Mouse (Mus musculus): Measurements from ENCODE around the gene Olfr978. TPM values are rescaled to one million over a fixed set of nuclear protein-coding genes. Genes with fewer than 3 reads are reported as not detected.
"Not testable (repeated sequence)": the region's sequence is repeated elsewhere in the genome, so short reads cannot be mapped to it uniquely, and the experiment has no call there.

Gene Olfr978
- polyA plus RNA-seq (2014; fragmentation: Nextera tagmentation; extraction: Ambion mirVana) = not detected in 2 replicates

- ATAC-seq (ENCODE audit: low FRiP score) = no peak
- H3K27me3 ChIP-seq (ENCODE audit: control insufficient read depth, insufficient read depth, low read length) = no peaks in the 10 kb centered on the region
- H3K9me3 ChIP-seq (ENCODE audit: control insufficient read depth, low read length) = no peaks in the 10 kb centered on the region
- H3K4me2 ChIP-seq = no peak within 1 kb of the TSS
- H3K27ac ChIP-seq (ENCODE audit: low read depth, low read length) = no peak within 1 kb of the TSS
- H3K4me3 ChIP-seq (ENCODE audit: low read depth, low read length) = no peak within 1 kb of the TSS
- WGBS = 85% methylated on average over 2 of the region's 2 CpGs
- H3K9ac ChIP-seq (ENCODE audit: low read length) = no peak within 1 kb of the TSS
- H3K36me3 ChIP-seq (ENCODE audit: control insufficient read depth, insufficient read depth, low read length) = no peaks in the 10 kb centered on the region
- H3K4me1 ChIP-seq (ENCODE audit: control insufficient read depth, insufficient read depth, low read length) = no peaks in the 10 kb centered on the region
- DNase-seq (ENCODE audit: low spot score, missing footprints) = no peak
Measured at GRCm38 (mm10) chr9:39991813-39992212, at the start of gene Olfr978. Olfr978 (plus strand) TSS chr9:39992113.

- Histone ChIP-seq H3K4me3 (ENCODE audit: low read depth, low read length) (no peak within 1 kb of the TSS), H3K4me2 (no peak within 1 kb of the TSS), H3K27ac (ENCODE audit: low read depth, low read length) (no peak within 1 kb of the TSS), H3K4me1 (ENCODE audit: control insufficient read depth, insufficient read depth, low read length) (no peaks in the 10 kb centered on the region), H3K27me3 (ENCODE audit: control insufficient read depth, insufficient read depth, low read length) (no peaks in the 10 kb centered on the region), H3K9me3 (ENCODE audit: control insufficient read depth, low read length) (no peaks in the 10 kb centered on the region), H3K9ac (ENCODE audit: low read length) (no peak within 1 kb of the TSS), H3K36me3 (ENCODE audit: control insufficient read depth, insufficient read depth, low read length) (no peaks in the 10 kb centered on the region)
- DNase-seq (ENCODE audit: low spot score, missing footprints) (no peak), ATAC-seq (ENCODE audit: low FRiP score) (no peak)
- WGBS = 59% methylated on average over 1 of the region's 1 CpGs
Measured at GRCm38 (mm10) chr9:39951946-39952345, 40.0 kb upstream of the Olfr978 start, which contains the start of gene Olfr975. Olfr975 (minus strand) TSS chr9:39952046.

- 74% methylated on average over 7 of the region's 9 CpGs for WGBS
- H3K36me3 ChIP-seq (ENCODE audit: control insufficient read depth, insufficient read depth, low read length); H3K27ac ChIP-seq (ENCODE audit: low read depth, low read length); H3K4me2 ChIP-seq; H3K9me3 ChIP-seq (ENCODE audit: control insufficient read depth, low read length); H3K27me3 ChIP-seq (ENCODE audit: control insufficient read depth, insufficient read depth, low read length); ATAC-seq (ENCODE audit: low FRiP score); H3K4me1 ChIP-seq (ENCODE audit: control insufficient read depth, insufficient read depth, low read length); H3K4me3 ChIP-seq (ENCODE audit: low read depth, low read length); DNase-seq (ENCODE audit: low spot score, missing footprints); H3K9ac ChIP-seq (ENCODE audit: low read length): not testable (repeated sequence)
Measured at GRCm38 (mm10) chr9:39961033-39961432, 30.9 kb upstream of the Olfr978 start, which contains the start of gene Olfr976. Olfr976 (minus strand) TSS chr9:39961133.

GRCm38 (mm10) chr9:39976581-39977145 is 15.2 kb upstream of the Olfr978 start:
- not testable (repeated sequence) for H3K27me3 ChIP-seq (ENCODE audit: control insufficient read depth, insufficient read depth, low read length); H3K4me2 ChIP-seq; H3K9me3 ChIP-seq (ENCODE audit: control insufficient read depth, low read length); ATAC-seq (ENCODE audit: low FRiP score); H3K4me1 ChIP-seq (ENCODE audit: control insufficient read depth, insufficient read depth, low read length); H3K27ac ChIP-seq (ENCODE audit: low read depth, low read length); H3K4me3 ChIP-seq (ENCODE audit: low read depth, low read length); H3K9ac ChIP-seq (ENCODE audit: low read length); DNase-seq (ENCODE audit: low spot score, missing footprints); H3K36me3 ChIP-seq (ENCODE audit: control insufficient read depth, insufficient read depth, low read length)
- 97% methylated on average over 1 of the region's 1 CpGs for WGBS

- Histone ChIP-seq H3K4me2 (no peak within 1 kb of the TSS), H3K36me3 (ENCODE audit: control insufficient read depth, insufficient read depth, low read length) (no peaks in the 10 kb centered on the region), H3K27ac (ENCODE audit: low read depth, low read length) (no peak within 1 kb of the TSS), H3K27me3 (ENCODE audit: control insufficient read depth, insufficient read depth, low read length) (no peaks in the 10 kb centered on the region), H3K4me1 (ENCODE audit: control insufficient read depth, insufficient read depth, low read length) (no peaks in the 10 kb centered on the region), H3K9ac (ENCODE audit: low read length) (no peak within 1 kb of the TSS), H3K4me3 (ENCODE audit: low read depth, low read length) (no peak within 1 kb of the TSS), H3K9me3 (ENCODE audit: control insufficient read depth, low read length) (no peaks in the 10 kb centered on the region)
- ATAC-seq (ENCODE audit: low FRiP score) = no peak
- no peak for DNase-seq (ENCODE audit: low spot score, missing footprints)
- 91% methylated on average over 1 of the region's 1 CpGs for WGBS
Measured at GRCm38 (mm10) chr9:40003365-40003764, 11.5 kb downstream of the Olfr978 start, which contains the start of gene Olfr979. Olfr979 (minus strand) TSS chr9:40003465.

GRCm38 (mm10) chr9:40009482-40009881 is 17.6 kb downstream of the Olfr978 start, which contains the start of gene Olfr980:
Olfr980 (minus strand) TSS chr9:40009582.
- Histone ChIP-seq H3K9me3 (ENCODE audit: control insufficient read depth, low read length) (no peaks in the 10 kb centered on the region), H3K4me2 (no peak within 1 kb of the TSS), H3K9ac (ENCODE audit: low read length) (no peak within 1 kb of the TSS), H3K27me3 (ENCODE audit: control insufficient read depth, insufficient read depth, low read length) (no peaks in the 10 kb centered on the region), H3K4me3 (ENCODE audit: low read depth, low read length) (no peak within 1 kb of the TSS), H3K4me1 (ENCODE audit: control insufficient read depth, insufficient read depth, low read length) (no peaks in the 10 kb centered on the region), H3K27ac (ENCODE audit: low read depth, low read length) (no peak within 1 kb of the TSS), H3K36me3 (ENCODE audit: control insufficient read depth, insufficient read depth, low read length) (no peaks in the 10 kb centered on the region)
- WGBS = 95% methylated on average over 1 of the region's 1 CpGs
- no peak for ATAC-seq (ENCODE audit: low FRiP score)
- DNase-seq (ENCODE audit: low spot score, missing footprints) = no peak

GRCm38 (mm10) chr9:40021164-40021563 is 29.3 kb downstream of the Olfr978 start, which contains the start of gene Olfr981:
Olfr981 (plus strand) TSS chr9:40021464.
- ATAC-seq (ENCODE audit: low FRiP score) (no peak), DNase-seq (ENCODE audit: low spot score, missing footprints) (no peak)
- Histone ChIP-seq H3K4me2 (no peak within 1 kb of the TSS), H3K9me3 (ENCODE audit: control insufficient read depth, low read length) (no peaks in the 10 kb centered on the region), H3K9ac (ENCODE audit: low read length) (no peak within 1 kb of the TSS), H3K36me3 (ENCODE audit: control insufficient read depth, insufficient read depth, low read length) (no peaks in the 10 kb centered on the region), H3K27me3 (ENCODE audit: control insufficient read depth, insufficient read depth, low read length) (no peaks in the 10 kb centered on the region), H3K4me3 (ENCODE audit: low read depth, low read length) (no peak within 1 kb of the TSS), H3K27ac (ENCODE audit: low read depth, low read length) (no peak within 1 kb of the TSS), H3K4me1 (ENCODE audit: control insufficient read depth, insufficient read depth, low read length) (no peaks in the 10 kb centered on the region)
- 78% methylated on average over 2 of the region's 2 CpGs for WGBS

Other genes starting within 250 kb of the Olfr978 start
- not detected in 2 replicates for gene Olfr967, start 245.9 kb upstream of the Olfr978 start, polyA plus RNA-seq (2014; fragmentation: Nextera tagmentation; extraction: Ambion mirVana)
- not detected in 2 replicates for gene Olfr968, start 208.9 kb upstream of the Olfr978 start, polyA plus RNA-seq (2014; fragmentation: Nextera tagmentation; extraction: Ambion mirVana)
- gene Olfr969, start 201.2 kb upstream of the Olfr978 start, polyA plus RNA-seq (2014; fragmentation: Nextera tagmentation; extraction: Ambion mirVana) = not detected in 2 replicates
- gene Olfr970, start 183.3 kb upstream of the Olfr978 start, polyA plus RNA-seq (2014; fragmentation: Nextera tagmentation; extraction: Ambion mirVana) = not detected in 2 replicates
- not detected in 2 replicates for gene Olfr971, start 155.2 kb upstream of the Olfr978 start, polyA plus RNA-seq (2014; fragmentation: Nextera tagmentation; extraction: Ambion mirVana)
- not detected in 2 replicates for gene Olfr972, start 125.7 kb upstream of the Olfr978 start, polyA plus RNA-seq (2014; fragmentation: Nextera tagmentation; extraction: Ambion mirVana)
- not detected in 2 replicates for gene Olfr229, start 84.8 kb upstream of the Olfr978 start, polyA plus RNA-seq (2014; fragmentation: Nextera tagmentation; extraction: Ambion mirVana)
- gene Olfr974, start 54.6 kb upstream of the Olfr978 start, polyA plus RNA-seq (2014; fragmentation: Nextera tagmentation; extraction: Ambion mirVana) = not detected in 2 replicates
- gene Olfr975, start 40.1 kb upstream of the Olfr978 start, polyA plus RNA-seq (2014; fragmentation: Nextera tagmentation; extraction: Ambion mirVana) = not detected in 2 replicates
- gene Olfr976, start 31.0 kb upstream of the Olfr978 start, polyA plus RNA-seq (2014; fragmentation: Nextera tagmentation; extraction: Ambion mirVana) = not detected in 2 replicates
- not detected in 2 replicates for gene Olfr979, start 11.4 kb downstream of the Olfr978 start, polyA plus RNA-seq (2014; fragmentation: Nextera tagmentation; extraction: Ambion mirVana)
- not detected in 2 replicates for gene Olfr980, start 17.5 kb downstream of the Olfr978 start, polyA plus RNA-seq (2014; fragmentation: Nextera tagmentation; extraction: Ambion mirVana)
- not detected in 2 replicates for gene Olfr981, start 29.4 kb downstream of the Olfr978 start, polyA plus RNA-seq (2014; fragmentation: Nextera tagmentation; extraction: Ambion mirVana)
- not detected in 2 replicates for gene Olfr982, start 81.7 kb downstream of the Olfr978 start, polyA plus RNA-seq (2014; fragmentation: Nextera tagmentation; extraction: Ambion mirVana)
- not detected in 2 replicates for gene Olfr983, start 101.5 kb downstream of the Olfr978 start, polyA plus RNA-seq (2014; fragmentation: Nextera tagmentation; extraction: Ambion mirVana)
- gene Olfr984, start 122.1 kb downstream of the Olfr978 start, polyA plus RNA-seq (2014; fragmentation: Nextera tagmentation; extraction: Ambion mirVana) = not detected in 2 replicates
- not detected in 2 replicates for gene Olfr985, start 138.1 kb downstream of the Olfr978 start, polyA plus RNA-seq (2014; fragmentation: Nextera tagmentation; extraction: Ambion mirVana)
- not detected in 2 replicates for gene Tmem225, start 156.0 kb downstream of the Olfr978 start, polyA plus RNA-seq (2014; fragmentation: Nextera tagmentation; extraction: Ambion mirVana)
- not detected in 2 replicates for gene Olfr986, start 188.8 kb downstream of the Olfr978 start, polyA plus RNA-seq (2014; fragmentation: Nextera tagmentation; extraction: Ambion mirVana)
- 6.8 and 7.3 TPM in 2 replicates for gene Zfp202, start 200.2 kb downstream of the Olfr978 start, polyA plus RNA-seq (2014; fragmentation: Nextera tagmentation; extraction: Ambion mirVana)